Mouse (Mus musculus) kidney, postnatal 14 days (tissue): ENCODE data around the gene Paf1.

Experiments
- DNase-seq: peaks from one replicate; pipeline ENCODE4 v3.0.0; 2022; ENCODE audit warnings: mixed read lengths

The Paf1 gene

DNA sequence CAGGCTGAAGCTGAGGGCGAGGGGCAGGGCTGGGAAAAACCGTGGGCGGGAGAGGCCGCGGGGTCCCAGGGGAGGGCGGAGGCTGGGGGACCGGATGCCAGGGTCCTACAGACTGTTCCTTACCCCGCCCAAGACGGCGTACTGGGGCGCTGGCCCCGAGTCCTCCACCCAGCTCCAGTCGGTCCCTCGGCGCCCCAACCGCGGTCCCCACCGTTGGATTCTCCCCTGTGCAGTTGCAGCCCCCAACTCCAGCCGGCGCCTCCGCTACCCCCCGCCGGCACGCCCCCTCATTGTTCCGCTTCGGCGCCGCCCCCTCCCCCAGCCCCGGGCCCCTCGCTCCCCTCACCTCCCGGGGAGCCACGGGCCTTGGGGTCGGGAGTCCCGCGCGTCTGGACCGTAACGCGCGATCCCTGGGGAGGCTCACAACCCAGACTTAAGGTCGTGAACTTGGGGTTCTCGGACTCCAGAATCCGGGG, 21.2 kb upstream of the Paf1 start:
- peak; percentile 85 for DNase-seq

DNA sequence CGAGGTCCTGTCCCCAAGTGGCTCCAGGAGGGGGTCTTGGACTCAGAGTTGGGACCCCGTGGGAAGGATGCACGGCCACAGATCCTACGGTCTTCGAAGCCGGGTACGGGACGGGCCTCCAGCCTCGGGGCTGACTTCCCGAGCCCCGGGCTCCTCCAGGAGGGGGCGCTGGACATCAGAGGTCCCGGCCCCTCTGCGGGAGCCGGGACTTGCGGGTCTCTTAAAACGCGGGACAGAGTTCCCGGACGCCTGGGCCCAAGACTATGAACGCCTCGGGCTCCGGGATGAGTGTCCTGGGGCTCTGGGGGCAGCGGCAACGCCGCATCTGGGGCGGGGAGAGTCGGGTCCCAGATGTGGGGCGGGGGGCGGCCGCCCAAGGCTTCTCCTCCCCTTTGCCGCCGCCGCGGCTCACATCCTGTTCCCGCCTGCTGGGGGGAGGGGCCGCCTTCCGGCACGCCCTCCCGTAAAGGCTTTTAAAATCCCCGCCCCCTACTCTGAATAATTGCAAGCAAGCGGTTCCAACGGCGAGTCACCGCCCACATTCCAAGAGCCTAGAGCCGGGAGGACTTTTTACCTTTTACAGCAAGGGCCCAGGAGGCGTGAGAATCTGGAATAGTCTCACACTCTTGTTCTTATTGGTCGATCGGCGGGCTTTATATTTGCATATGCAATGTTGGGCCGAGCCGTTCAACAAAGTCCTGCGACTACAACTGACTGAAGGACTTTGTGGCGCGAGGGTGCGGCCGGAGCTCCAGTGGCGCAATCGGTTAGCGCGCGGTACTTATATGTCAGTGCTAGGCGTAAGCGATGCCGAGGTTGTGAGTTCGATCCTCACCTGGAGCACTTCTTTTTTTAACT, 20.3 kb upstream of the Paf1 start, which contains the start of gene Plekhg2:
Plekhg2 (minus strand) TSS at position 349 of the 858 bp plus-strand sequence.
- peak; percentile 99 for DNase-seq

DNA sequence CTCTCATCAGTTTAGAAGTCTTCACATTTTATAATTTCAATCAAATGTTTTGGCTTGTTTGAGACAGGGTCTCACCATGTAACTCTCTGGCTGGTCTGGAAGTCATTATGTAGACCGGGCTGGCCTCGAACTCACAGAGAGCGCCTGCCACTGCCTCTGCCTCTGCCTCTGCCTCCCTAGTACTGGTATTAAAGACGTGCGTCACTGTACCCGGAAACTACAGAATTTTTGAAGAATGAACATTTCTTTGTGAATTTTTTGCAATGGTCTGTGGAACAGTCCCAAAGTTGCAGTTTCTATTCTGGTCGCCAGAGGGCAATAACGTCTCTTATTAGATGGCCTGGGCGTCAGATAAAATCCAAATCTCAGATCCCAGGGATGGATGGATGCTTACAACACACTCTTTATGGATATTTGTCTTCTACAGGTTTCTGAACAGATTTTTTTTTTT, 19.6 kb upstream of the Paf1 start:
- DNase-seq, result peak; percentile 90

DNA sequence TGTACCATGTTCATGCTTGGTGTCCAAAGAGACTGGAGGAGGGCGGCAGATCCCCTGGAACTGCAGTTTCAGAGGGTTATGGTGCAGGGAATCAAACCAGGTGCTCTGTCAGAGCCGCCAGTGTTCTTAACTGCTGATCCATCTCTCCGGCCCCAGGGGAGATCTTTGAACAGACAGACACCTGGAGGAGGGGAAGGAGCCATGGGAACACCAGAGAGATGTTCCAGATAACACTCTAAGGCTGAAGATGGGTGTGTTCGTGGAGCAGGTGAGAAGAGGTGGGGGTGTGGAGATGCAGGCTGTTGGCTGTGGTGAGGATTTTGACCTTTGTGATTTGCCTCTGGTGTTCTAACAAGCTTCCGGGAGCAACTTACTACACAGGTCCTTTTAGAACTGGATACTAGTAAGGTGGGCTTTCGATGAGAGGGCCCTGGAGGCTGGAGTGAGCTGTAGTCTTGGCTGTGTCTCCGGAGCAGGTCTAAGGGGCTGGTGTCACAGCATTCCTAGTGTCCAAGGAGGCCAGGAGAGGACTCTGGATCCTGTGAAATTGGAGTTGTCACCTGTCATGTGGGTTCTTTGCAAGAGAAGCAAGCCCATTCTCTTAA, 18.8 kb upstream of the Paf1 start:
- no peak for DNase-seq

DNA sequence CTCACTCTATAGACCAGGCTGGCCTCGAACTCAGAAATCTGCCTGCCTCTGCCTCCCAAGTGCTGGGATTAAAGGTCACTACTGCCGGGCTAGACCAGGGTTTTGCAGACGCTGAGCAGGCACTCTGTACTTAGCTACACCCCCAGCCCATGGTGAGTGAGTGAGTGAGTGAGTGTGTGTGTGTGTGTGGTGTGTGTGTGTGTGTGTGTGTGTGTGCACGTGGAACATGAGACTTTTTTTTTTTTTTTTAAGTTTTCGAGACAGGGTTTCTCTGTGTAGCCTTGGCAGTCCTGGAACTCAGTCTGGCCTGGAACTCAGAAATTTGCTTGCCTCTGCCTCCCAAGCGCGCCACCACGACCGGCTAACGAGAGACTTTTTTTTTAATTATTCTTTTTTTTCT, 18.1 kb upstream of the Paf1 start:
- DNase-seq, result no peak

DNA sequence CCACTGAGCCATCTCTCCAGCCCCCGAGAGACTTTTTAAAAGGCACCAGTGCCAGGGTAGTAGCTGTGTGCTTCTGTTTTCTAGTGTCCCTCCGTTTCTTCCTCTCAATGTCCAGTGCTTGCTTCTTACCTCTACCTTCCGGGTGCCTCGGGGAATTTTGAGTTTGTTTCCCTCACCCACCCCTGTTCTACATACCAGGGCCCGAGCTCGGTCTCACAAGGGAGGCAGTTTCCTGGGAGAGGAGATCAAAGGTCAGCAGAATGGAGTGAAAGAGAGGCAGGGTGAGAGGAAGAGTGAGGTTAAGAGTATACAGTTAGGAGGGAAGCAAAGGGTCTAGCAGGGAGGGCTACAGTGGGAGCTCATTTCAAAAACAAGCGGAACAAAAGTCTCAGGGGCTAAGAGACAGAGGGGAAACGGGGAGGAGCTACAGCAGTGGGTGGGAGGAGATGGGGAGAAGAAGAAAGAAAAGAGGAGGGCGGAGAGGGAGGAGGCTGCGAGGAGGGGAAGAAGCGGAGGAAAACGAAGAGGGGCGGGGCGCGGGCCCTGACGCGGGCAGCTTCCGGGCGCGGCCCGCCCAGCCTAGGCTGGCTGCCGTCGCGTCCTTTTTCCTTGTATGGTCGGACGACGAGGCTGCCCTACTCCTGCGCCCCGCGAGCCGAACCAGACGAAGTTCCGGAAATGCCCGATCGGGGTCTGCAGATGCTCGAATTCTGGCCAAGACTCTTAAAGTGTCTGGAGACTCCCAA, 17.4 kb upstream of the Paf1 start:
- DNase-seq, result peak; percentile 96

DNA sequence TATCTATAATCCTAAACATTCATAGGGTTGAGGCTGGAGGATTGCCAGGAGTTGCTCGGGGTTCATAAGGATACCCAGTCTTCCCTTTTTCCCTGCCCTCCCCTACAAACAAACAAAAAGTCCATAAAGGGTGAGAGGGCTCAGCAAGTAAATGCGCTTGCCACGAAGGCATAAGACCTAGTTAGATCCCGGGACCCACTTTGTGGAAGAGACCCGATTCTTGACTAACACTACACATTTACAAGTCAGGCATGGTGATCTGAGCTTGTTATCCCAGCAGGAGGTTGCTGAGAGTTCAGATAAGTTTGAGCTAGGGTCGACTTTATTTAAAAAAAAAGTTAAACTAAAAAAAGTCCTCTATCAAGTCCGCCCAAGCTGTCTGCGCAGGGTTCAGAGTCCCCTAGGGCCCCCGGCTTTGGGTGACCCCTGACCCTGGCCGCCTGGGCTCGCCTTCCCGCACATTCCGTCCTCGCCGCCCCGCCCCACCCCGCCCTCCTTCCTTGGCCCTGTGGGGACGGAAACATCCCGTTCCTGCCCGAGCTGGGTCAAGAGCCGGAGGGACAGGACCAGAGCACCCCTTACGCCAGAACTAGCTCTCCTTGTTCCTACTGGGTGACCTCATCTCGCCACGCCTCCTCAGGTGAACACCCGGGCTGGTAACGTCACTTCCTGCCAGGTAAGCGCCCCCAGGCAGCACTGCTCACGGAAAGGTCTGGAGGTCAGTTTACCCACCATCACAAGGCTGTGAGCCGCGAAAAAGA, 16.6 kb upstream of the Paf1 start:
- peak; percentile 93 for DNase-seq

DNA sequence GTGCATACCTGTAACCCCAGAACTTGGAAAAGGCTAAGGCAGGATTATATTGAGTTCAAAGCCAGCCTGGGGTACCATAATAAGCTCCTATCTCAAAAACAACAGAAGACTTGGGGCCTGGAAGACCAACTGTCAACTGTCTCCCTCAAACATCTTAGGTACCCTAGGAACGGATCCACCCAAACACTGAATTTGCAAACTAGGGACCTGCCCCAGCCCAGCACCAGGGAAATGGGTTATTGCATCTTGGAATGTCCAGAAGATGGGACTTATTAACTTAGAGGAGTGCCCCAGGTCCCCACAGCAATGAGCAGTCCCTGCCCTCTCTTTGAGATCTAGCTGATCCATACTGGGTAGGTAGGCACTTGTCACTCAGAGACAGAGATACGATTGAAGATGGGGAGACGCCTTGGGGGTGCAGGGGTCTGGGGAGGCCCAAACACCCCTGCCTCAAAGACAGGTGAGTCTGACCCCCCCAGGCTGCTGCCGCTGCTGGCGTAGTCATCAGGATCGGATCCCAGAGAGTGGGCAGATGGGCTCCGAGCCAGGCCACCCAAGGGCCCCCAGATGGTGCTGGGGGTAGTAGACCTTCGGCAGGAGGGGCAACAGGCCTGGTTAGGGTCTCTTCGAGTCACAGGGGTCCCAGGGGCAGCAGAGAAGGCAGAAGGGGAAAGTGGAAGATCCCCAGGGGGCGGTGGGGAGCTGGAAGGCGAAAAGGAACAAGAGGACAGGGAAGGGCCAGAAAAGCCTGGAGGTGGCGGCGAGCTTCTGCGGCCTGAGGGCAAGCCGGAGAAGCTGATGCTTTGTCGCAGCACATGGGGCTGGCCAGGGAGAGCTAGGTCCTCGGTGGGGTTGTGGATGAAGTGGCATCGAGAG, 15.3 kb upstream of the Paf1 start:
- peak; percentile 40 for DNase-seq

DNA sequence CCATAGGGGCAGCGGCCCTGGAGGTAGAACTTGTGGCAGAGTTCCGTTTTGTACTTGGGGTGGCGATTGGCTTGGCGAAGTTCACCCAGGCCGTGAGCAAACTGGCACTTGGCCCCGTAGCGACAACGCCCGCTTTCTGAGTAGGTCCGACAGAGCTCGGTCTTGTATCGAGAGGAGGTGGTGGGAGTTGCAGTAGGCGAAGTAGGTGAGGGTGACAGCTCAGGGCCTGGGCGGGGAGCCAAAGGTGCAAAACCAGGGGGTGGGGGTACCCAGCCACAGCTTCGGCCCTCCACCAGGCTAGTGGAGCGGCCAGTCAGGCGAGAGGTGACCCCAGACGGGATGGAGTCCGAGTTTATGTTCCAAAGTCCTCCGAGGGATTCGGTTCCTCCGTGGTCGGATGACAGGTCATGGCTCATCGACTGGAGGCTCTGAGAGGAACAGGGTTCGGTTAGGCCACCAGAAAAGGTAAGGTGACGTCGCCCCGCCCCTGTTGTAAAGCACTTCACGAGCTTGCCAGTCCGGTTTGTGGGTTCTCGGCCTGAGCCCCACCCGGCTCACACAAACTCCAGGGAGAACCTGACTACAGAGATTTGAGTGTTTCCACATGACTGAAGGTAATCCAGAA, 14.6 kb upstream of the Paf1 start:
- DNase-seq, result peak; percentile 87

DNA sequence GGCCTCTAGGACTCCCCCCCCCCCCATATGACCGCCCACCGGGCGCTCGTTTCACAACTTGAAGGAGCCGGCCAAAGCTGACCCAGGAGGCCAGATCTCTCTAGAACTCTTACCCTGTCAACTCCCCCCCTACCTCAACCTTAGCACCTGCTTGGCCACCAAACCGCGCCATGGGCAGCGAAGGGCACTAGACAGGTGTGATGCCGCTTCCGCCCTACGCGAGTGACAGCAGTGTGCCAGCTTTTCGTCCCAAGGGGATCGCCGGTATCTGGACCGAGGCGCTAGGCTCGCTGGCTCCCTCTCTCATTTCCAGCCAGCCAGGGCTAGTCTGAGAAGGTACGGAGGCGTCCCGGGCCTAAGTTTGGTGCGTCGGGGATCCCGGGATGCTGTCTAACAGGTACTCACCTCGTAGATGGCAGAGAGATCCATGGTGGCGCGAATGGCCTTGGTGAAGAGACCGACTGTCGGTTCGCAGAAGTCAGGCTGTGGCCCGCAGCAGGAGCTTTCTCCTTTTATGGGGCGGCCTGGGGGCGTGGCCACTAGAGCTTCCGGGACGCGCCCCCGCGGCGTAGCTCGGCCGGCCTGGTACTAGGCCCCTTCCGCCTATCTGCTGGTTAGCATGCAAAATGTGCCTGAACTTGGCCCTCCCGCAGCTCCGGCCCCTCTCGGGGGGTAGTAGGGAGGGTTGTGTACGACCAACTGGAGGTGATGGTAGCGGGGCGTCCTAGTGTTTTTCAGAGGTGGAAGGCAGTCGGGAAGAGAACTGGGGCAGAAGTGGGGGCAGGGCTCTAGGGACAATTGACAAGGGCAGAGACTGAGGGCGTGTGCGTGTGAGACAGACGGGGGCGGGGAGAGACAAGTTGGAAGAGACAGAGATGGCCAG, 13.7 kb upstream of the Paf1 start:
- peak; percentile 98 for DNase-seq

DNA sequence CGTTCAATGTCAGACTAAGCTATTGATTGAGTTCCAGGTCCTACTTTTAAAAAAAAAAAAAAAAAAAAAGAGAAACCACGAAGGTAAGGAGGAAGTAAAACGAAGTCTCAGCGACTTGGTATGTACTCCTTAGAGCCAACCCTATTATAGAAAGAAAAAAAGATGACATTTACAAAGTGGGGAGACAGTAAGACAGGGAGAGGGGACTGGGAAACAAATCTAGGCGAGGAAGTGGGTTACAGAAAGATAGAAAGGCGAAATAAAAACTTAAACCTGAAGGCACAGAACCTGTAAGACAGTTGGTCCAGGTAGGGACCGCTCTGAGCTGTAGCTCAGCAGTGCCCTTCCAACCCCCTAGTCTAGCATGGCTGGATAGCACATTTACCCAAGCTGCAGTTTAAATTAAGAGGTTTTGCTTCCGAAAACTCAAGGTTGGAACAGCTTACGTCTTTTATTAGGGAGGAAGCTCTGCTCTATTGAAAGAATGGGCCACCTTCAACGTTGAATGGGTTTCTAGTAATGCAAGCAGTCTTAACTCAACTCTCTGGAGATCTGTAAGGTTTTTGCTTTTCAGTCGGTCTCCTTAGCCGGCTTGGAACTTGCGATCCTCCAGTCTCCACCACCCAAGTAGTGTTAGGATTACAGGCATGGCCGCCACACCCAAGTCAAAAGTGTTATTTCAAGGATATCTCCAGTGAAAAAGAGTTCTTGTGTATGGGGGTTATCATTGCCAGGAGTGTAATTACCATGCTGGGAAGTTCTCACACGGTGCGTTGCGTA, 12.3 kb upstream of the Paf1 start, which contains the start of gene Zfp36:
Zfp36 (minus strand) TSS at position 17 of the 780 bp plus-strand sequence.
- DNase-seq, result no peak

DNA sequence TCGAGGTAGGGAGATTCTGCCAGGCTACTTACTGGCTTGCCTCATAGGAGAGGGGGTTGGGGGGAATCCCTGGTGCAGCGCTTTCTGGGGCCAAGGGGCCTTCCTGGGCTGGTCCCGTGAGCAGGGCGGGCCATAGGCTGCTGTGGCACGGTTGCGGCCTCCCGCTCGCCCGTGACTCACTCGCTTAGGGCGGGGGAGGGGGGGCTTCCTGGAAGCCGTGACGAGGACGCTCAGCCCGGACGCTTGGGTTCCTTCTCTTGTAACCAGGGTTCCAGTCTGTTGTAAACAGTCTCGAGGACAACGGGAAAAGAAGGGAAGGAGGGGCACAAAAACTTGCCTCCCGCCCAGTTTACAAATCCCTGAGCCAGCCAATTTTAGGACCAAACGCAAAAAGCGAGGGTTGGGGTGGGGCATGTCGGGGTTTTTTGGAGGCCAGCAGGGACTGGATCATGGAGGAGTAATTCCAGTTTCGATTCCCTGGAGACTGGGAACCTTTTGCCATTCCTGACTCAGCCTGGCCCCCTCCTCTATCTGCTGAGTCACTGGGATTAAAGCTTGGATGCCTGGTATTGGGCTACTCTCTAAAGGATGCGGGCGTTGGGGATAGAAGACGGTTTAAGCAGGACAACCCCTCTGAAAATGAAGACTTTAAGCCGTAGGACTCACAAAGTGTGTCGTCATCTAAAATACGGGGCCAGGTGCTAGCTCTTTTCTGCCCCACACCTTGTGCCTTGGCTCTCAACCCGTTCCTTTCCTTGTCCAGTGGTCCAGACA, 11.5 kb upstream of the Paf1 start:
- DNase-seq, result peak; percentile 86

DNA sequence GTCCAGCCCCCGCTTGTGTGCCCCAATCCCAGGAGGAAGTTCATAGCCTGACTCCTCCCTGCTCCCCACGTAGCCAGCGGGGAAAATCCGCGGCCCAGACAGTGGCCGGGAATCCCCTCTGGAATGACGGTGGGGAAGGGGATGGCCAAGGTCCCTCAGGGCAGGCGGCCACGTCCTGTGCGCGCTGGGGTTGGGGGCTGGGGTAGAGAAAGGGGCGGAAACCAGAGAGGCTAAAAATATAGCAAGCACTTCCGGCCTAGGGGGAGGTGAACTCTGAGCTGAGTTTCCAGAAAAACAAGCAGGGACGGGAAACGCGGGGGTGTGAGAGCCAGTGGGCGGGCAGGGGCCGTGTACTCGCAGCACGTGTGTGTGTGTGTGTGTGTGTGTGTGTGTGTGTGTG, 10.8 kb upstream of the Paf1 start:
- DNase-seq, result peak; percentile 93

DNA sequence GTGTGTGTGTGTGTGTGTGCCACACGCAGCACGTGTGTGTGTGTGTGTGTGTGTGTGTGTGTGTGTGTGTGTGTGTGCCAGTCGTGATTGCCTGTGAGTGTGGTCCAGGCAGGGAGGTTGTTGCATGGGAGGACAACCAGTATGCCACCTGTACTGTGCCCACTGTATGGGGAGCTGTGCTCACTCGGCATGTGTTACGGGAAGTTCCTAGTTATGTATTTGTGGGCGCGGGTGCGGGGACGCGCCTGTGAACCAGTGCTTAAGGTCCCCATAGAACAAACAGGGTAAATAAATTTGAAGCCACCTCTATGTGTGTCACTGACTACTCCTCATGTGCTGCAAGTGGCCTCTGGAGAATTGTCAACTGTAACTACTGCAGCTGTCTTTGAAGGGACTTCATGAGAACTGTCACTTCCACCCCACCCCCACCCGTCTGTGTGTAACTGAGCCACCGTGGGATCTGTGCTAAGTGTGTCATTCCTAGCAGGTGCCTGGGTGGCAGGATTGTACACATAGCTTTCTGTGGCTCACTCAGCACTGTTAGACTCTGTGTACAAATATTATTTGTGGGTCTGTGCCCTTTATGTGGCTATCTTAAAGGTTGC, 10.3 kb upstream of the Paf1 start:
- no peak for DNase-seq

DNA sequence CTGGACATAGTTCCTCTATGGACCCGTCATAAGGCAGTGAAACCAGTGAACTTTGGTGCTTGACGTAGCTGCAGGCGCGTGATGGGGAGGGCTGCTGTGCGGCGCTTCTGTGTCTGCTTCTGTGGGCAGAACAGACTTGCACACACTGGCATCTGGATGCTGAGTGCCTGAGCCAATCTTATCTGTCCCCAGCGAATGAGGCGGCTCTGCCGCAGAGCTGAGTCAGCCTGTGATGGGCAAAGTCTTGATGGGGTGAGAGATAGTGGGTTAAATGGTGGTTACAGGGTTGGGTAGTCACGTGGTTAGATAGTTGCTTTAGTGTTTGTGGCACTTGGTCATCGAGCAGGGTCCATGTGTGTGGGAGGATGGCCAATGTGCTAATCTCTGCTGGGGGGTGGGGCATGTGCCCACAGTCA, 9.8 kb upstream of the Paf1 start:
- peak; percentile 74 for DNase-seq

DNA sequence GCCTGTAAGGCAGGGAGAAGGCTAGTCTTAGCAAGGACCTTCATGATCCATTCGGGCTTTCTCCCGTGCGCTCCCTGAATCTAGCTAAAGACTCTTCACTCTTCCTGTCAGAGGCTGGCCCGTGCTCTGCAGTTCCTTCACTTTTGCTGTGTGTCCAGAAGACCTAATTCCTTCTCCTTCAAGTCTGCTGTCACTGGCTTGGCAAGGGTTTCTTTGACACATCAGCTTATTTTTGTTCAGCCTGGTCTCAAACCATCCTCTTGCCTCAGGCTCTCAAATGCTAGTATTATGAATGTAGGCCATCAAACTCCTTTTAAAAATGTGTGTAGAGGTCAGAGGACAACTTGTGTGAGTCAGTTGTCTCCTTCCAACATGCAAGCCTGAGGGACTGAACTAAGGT, 9.1 kb upstream of the Paf1 start:
- DNase-seq, result no peak

DNA sequence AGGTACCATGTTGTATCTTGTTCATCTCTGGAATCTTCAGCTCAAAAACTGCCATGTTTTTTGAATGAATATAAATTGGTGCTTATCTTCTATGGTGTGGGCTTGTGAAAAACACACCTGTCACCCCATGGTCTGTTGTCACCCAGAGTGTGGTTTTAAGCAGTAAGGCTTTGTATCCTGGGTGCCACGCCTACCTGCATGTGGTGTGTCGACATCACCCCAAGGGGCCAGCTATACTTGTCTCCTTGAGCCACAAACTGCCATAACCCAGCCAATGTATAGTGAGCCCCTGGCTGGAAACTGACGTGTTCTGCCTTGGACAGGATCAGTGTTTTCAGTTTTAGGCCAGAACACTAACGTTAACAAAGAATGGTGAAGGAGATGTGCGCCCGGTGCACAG, 8.6 kb upstream of the Paf1 start:
- no peak for DNase-seq

DNA sequence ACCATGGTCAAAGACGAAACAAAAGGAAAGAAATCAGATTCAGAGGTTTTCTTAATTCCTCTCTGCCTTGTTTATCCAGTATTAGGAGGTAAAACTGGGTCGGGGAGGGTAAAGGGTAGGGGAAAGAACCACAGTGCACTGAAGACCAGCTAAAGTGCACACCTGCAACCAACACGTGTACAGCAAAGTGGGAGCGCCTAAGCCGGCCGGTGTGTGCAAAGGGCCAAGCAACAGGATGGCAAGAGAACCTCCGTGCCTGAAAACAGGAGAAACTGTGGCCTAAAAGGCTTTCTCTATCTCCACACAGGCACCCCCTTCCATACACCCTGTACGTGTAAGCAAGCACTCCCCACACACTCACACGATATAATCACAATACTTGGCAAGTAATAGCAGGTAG, 7.6 kb upstream of the Paf1 start:
- no peak for DNase-seq
